Mouse (Mus musculus) gastrocnemius, adult 18-20 months (tissue): ENCODE results near the gene Slc17a7. TPM values are rescaled to one million over a fixed set of nuclear protein-coding genes. Genes with fewer than 3 reads are reported as not detected.

ENCODE experiments used
- DNase-seq: peaks from one replicate; pipeline ENCODE4 v3.0.0; 2021; ENCODE audit warnings: low spot score
- microRNA-seq: library from miRNA; unstranded; fragments of <30 nt; microRNA quantifications from one replicate; pipeline ENCODE4 v1.2.0, GENCODE M21; 2021
- total RNA-seq, 2 experiments: library from RNA; stranded (reverse); gene quantifications; 2 replicates each; pipeline ENCODE4 v1.2.3; 2021

The Slc17a7 gene
- total RNA-seq, 2 experiments from 2014 or later = 0.14 to 0.17 TPM

DNA sequence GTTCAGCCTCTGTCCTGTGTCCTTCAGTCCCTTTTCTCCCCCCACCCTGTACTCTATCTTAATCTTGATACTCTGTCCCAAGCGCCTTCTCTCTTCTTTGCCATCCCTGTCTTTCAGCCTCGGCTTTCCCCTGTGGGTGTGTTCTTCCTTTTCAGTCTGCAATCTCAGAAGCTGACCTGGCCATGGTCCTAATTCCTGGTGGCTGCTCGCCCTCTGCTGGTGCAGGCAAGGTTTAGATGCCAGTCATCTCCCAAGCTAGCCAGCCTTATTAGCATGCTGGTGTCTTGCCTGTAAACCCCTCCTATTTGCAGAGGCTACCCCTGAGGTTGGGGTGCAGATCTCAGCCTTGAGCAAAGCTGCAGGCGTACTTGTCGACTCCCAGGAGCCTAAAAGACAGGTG is 34.7 kb downstream of the Slc17a7 start:
- DNase-seq = peak; percentile 76

DNA sequence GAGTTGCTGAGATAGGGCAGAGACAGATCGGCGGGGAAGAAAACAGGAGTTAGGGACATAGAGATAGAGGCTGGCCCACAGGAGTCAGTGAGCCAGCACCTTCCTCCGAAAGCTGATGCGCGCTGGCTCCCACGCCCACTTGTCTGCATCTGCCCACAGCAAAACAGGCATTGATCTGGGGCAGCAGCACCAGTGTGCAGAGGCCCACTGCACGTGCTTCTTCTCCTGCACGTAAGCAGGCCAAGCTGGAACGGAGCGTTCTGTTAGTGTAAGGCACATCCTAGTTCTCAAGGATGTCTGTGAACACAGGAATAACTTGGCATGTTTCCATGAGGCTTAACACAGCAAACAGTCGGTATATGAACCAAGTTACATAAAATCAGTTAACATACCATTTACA is 35.2 kb downstream of the Slc17a7 start:
- DNase-seq = no peak

DNA sequence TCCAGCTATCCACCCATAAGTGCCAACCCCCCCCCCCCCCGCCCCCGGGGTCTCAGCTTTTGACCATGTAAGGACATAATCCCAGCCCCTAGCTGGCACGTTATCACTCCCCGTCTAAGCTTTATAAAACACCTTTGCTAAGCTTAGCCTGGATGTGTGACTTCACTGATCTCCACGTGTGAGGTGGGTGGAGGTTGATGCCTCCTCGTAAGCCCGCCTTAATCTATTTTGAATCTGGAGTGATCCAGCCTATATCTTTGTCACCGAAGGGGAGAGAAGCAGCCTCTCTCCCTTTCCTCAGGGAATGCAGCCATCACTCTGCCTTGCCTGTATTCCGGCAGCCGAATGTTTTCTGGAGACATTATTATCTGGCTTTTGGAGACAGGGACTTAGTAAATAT is 38.9 kb downstream of the Slc17a7 start:
- DNase-seq = no peak

DNA sequence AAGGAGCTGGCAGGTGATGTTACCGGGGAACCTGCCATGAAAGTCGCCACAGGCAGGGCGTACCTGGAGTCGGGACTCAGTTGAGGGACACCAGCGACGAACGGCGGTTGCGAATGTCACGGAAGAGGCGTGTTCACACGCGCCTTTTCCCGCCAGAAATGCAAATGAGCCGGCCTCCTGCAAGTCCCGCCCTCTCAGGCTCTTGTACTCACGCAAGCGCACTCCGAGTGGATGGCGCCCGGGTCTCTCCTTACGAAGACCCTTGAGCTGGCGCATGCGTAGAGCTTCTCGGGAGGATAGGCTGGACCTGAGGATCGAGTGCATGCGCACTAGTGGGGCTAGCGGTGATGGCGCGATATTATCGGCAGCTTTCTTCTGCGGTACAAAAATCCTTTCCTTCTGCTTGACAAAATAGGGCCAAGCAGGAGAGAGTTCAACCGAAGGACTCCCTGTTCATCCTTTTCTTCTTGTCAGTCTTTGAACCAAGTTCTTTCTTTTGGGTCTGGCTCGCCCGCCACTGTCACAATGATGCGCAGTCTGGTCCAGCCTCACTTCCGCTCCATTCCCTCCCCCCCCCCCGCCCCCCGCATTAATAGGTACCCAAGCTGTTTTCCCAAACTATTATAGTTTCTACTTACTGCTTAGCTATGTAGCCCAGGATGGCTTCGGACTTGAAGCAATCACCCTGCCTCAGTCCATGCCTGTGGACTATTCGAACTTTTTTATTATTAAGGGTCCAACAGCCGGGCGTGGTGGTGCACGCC is 40.8 kb downstream of the Slc17a7 start, which contains the start of gene Ccdc155:
Ccdc155 (minus strand) TSS at position 513 of the 764 bp plus-strand sequence.
- DNase-seq = peak; percentile 80

DNA sequence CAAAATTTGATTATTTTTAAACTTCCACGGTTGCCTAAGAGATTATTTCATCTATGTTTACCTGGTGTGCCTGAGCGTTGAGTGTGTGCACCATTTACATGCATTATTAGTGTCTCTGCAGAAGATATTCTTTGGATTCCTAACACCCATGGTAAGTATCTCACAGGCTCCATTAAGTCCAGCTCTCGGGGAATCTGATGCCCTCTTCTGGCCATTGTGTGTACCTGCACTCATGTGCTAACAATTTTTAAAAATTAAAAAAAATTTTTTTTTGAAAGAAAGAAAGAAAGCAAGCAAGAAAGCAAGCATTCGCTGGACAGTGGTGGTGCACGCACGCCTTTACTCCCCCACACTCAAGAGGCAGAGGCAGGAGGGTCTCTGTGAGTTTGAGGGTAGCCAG is 44.5 kb downstream of the Slc17a7 start:
- no peak for DNase-seq

DNA sequence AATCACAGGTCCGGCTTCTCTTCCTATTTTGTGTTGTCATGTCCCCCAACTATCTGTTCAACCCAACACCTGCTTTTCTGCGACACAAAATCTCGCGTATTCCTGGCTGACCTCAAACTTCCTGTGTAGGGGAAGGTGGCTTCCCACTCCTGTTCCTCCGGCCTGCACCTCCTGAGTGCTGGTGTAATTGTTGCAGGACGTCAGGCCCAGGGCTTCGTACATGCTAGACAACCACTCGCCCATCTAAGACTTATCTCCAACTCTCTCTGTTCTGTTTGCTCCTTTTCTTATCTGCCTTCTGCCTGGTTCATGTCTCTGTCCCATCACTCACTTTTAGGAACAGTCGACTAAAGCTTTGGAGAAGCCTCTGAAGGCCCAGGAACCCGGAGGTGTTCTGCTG is 47.3 kb downstream of the Slc17a7 start:
- no peak for DNase-seq

DNA sequence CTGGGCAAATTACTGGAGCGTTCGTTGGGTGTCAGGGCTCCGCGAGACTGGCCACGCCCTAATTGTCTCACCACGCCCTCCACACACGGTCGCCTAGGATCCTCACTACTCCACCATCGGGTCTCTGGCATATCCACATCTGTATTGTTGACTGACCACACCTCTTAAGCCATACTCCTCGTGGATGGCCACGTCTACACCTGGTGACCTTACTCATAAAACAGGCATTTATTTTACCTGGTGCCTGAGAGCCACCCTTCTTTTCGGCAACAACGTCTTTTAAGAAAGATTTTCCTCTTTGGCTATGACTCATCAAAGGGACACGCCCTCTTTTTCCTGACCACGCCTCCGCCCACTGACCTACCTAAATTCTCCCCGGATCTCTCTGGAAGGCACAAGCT is 48.1 kb downstream of the Slc17a7 start, which contains the start of gene Dkkl1:
Dkkl1 (minus strand) TSS at position 297 of the 401 bp plus-strand sequence.
- DNase-seq = no peak

DNA sequence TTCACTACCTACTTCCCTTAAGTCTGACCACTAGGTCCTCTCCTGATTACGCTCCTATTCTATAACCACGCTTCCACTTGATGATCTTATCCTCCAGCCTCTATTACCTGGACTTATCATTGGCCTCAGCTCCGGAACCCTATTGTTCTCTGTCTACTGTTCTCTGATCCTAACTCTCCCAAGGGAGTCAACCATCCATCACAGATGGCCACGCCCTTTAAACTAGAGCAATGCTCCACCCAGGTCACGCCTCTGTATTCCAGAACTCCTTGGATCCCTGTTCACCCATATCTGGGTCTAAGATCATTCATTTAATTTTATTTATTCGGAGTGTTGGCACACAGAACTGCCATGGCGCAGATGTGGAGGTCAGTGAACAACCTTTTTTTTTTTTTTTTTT is 48.6 kb downstream of the Slc17a7 start:
- no peak for DNase-seq

DNA sequence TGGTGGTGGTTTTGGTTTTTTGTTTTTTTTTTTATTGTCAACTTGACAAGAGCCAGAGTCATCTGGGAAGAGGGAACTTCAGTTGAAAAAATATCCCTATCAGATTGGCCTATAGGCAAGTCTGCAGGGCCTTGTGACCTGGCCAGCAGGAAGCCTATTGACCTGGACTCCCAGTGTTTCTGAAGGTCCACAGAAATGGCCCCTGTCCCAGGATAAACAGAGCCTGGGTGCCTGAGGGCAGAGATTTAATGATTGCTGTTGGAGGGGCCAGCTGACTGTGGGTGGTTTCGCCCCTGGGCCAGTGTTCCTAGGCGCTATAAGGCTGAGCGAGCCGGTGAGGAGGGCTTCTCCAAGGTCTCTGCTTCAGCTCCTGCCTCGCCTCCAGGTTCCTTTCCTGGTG is 50.0 kb downstream of the Slc17a7 start:
- DNase-seq = no peak

DNA sequence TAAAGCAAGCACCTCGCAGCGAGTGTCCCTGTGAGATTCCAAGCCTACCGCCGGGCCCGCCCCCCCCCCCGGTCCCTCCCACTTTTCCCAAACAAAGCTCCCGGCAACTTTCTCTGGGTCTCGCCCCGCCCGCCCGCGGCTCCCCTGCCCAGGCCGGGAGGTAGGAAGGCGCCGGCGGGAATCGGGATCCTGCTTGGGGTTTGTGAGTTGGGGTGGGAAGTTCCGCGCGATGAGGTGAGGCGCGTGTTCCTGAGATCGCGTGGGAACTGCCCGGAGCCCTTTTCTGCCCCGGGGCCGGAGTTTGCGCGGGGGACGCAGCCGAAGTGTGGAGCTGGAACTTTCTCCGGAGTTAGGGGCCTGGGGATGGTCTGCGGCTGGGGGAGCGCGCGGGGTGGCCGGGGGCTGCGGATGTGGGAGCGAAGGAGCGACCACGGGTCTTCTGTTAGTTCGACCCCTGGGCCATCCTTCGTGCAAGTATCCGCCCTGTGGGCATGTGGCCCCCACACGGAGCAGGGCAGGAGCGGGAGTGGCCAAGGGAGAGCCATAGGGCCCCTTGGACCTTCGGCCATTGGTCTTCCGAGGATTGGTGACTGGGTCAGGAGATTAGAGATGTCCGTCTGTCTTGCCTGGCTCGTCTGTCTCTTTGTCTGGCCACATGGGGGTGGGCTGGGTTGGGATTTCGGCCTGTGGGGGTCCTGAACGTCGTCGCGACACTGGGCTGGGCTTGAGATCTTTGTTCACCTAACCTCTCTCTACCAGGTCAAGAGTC is 52.1 kb downstream of the Slc17a7 start, which contains the start of gene Tead2:
Tead2 (plus strand) TSS at position 81 of the 769 bp plus-strand sequence.
- DNase-seq = no peak

DNA sequence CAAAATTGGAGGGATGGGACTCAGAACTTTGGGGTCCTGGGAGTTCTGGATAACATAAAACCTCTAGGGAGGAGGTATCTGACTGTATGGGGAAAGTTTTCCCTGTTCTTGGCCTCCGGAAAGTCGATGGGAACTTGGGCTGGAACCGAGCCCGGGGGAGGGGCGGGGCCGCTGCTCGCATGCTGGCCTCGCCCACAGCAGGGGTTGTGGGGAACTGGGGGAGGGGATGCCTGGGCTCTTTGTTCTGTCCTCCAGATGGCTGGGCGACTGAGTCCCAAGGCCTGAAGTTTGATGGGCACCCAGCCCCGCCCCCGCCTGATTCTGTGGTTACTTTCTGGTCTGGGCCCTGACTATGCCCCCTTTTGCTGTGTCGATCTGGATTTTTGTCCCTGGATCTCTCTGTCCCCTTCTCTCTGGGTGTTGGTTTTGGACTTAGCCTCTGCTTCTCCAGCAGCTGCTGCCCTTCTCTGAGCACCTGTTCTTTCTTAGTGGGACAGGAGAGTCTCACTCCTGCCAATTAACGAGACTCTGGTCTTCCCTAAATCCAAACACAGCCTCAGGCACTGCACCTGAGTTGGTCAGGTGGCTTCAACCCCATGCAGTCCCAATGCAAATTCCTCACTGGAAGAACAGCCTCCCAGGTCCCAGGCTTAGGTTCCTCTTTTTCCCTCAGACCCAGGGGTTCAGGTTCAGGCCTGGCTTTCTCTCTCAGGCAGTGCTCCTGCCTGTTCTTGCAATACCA is 52.9 kb downstream of the Slc17a7 start:
- no peak for DNase-seq

DNA sequence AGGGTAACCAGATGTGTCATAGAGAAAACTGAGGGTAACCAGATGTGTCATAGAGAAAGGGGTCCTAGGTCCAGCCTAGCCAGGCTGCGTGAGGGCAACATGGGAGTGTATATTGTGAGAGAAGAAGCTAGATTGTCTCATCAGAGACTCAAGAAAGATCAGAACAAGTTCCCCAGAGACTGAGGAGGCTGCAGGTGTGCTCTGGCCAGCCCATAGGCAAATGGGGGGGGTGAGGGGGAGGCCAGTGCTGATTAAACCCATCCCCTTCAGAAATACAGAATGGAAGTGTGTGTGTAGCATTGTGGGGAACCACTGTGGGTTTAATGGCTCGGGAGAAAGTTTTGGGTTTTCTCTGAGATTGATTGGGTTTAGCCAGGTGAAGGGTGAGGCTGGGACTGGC is 57.9 kb downstream of the Slc17a7 start:
- DNase-seq = no peak

DNA sequence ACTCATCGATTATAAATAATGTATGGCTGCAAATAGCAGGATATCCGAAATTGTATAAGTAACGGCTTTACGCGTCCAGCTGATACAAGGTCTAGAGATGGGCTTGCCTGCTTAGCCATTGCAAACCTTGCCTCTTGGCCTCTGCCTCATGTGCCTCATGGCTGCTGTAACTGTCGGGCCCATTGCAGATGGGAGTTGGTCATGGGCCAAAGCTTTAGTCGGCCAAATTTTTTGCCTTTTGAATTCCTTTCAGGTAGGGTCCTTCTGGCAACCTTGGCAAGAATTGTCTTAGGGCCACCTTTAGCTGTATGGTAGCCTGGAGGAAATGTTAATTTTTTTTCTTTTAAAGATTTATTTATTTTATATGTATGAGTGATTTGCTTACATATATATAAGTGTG is 61.1 kb downstream of the Slc17a7 start:
- no peak for DNase-seq

Small RNA genes lying within 50 kb of the gene (microRNA-seq; reads per million reads assigned to microRNA genes)
- gene Mir150 = 1,639 reads per million, percentile 87 among the genes with 10 or more reads in this experiment
- 9.2 reads per million, percentile 22 among the genes with 10 or more reads in this experiment for gene Mir5121
- not detected for gene Mir7055

Other genes with a start within 250 kb of the Slc17a7 start
- gene Ap2a1, start 234.5 kb upstream of the Slc17a7 start, total RNA-seq = 10 to 100 TPM; 59.8 to 64.4 TPM
- not detected for gene Tsks, start 220.7 kb upstream of the Slc17a7 start, total RNA-seq
- gene Cpt1c, start 189.1 kb upstream of the Slc17a7 start, total RNA-seq = 1 to 10 TPM in 1 of 2 experiments, under 1 TPM in 1; 0.64 to 1.4 TPM
- 100 to 1,000 TPM; 119 to 139 TPM for gene Prmt1, start 177.4 kb upstream of the Slc17a7 start, total RNA-seq
- 10 to 100 TPM; 15.0 to 19.1 TPM for gene Irf3, start 166.3 kb upstream of the Slc17a7 start, total RNA-seq
- 1 to 10 TPM; 8.4 to 8.5 TPM for gene Bcl2l12, start 165.2 kb upstream of the Slc17a7 start, total RNA-seq
- gene Scaf1, start 147.6 kb upstream of the Slc17a7 start, total RNA-seq = 10 to 100 TPM; 41.3 to 46.2 TPM
- gene Rras, start 146.0 kb upstream of the Slc17a7 start, total RNA-seq = 10 to 100 TPM; 20.8 to 26.8 TPM
- 10 to 100 TPM; 13.1 to 16.0 TPM for gene Prr12, start 111.1 kb upstream of the Slc17a7 start, total RNA-seq
- gene Nosip, start 101.5 kb upstream of the Slc17a7 start, total RNA-seq = 10 to 100 TPM; 27.9 to 28.3 TPM
- gene Prrg2, start 101.3 kb upstream of the Slc17a7 start, total RNA-seq = 10 to 100 TPM; 10.2 to 10.4 TPM
- 10 to 100 TPM in 1 of 2 experiments, 1 to 10 TPM in 1; 8.0 to 12.5 TPM for gene Rcn3, start 71.7 kb upstream of the Slc17a7 start, total RNA-seq
- 10 to 100 TPM; 27.4 to 29.1 TPM for gene Fcgrt, start 60.1 kb upstream of the Slc17a7 start, total RNA-seq
- gene Rps11, start 39.5 kb upstream of the Slc17a7 start, total RNA-seq = 100 to 1,000 TPM; 490 to 529 TPM
- 100 to 1,000 TPM; 643 to 706 TPM for gene Rpl13a, start 35.2 kb upstream of the Slc17a7 start, total RNA-seq
- gene Gm45713, start 27.7 kb upstream of the Slc17a7 start, total RNA-seq = 1 to 10 TPM in 1 of 2 experiments, not detected in 1; 1.2 TPM
- gene Flt3l, start 27.5 kb upstream of the Slc17a7 start, total RNA-seq = 1 to 10 TPM; 1.8 to 3.0 TPM
- 10 to 100 TPM; 34.2 to 34.5 TPM for gene Pih1d1, start 9.6 kb upstream of the Slc17a7 start, total RNA-seq
- gene Aldh16a1, start 9.4 kb upstream of the Slc17a7 start, total RNA-seq = 10 to 100 TPM; 10.6 to 12.8 TPM
- gene Gfy, start 15.6 kb downstream of the Slc17a7 start, total RNA-seq = not detected
- gene Pth2, start 17.0 kb downstream of the Slc17a7 start, total RNA-seq = not detected
- not detected for gene Ccdc155, start 40.9 kb downstream of the Slc17a7 start, total RNA-seq
- not detected for gene Dkkl1, start 48.2 kb downstream of the Slc17a7 start, total RNA-seq
- 1 to 10 TPM; 1.2 to 1.3 TPM for gene Tead2, start 51.8 kb downstream of the Slc17a7 start, total RNA-seq
- 1 to 10 TPM; 1.1 to 1.2 TPM for gene Cd37, start 75.2 kb downstream of the Slc17a7 start, total RNA-seq
- not detected for gene Slc6a16, start 77.1 kb downstream of the Slc17a7 start, total RNA-seq
- gene Slc6a21, start 113.6 kb downstream of the Slc17a7 start, total RNA-seq = not detected
- 10 to 100 TPM; 25.9 to 31.3 TPM for gene Trpm4, start 169.8 kb downstream of the Slc17a7 start, total RNA-seq
- 100 to 1,000 TPM; 877 to 904 TPM for gene Hrc, start 171.3 kb downstream of the Slc17a7 start, total RNA-seq
- under 1 TPM; 0.11 to 0.21 TPM for gene Ppfia3, start 203.1 kb downstream of the Slc17a7 start, total RNA-seq
- not detected for gene Lin7b, start 206.6 kb downstream of the Slc17a7 start, total RNA-seq
- gene Snrnp70, start 231.8 kb downstream of the Slc17a7 start, total RNA-seq = 10 to 100 TPM; 60.3 to 65.4 TPM
- gene Kcna7, start 241.7 kb downstream of the Slc17a7 start, total RNA-seq = 10 to 100 TPM; 83.7 to 93.5 TPM
- 1 to 10 TPM; 4.3 to 4.7 TPM for gene Ntf5, start 249.7 kb downstream of the Slc17a7 start, total RNA-seq